Mouse (Mus musculus) bone marrow, adult 2 months (tissue): ENCODE data around the gene Fzd7. TPM values are rescaled to one million over a fixed set of nuclear protein-coding genes. Genes with fewer than 3 reads are reported as not detected.

Experiments
- H3K27ac ChIP-seq: fragments of 200-500 bp; 2 replicates; pipeline ENCODE4 v1.5.1; 2012; ENCODE audit warnings: low read depth, mild to moderate bottlenecking, control low read depth, inconsistent platforms, low read length; ENCODE audit not compliant: control insufficient read depth, poor library complexity, insufficient read depth
- H3K4me1 ChIP-seq: fragments of 200-500 bp; 2 replicates; pipeline ENCODE4 v1.6.1; 2011; ENCODE audit warnings: low read length; ENCODE audit not compliant: control insufficient read depth, insufficient read depth
- H3K4me3 ChIP-seq: fragments of 200-500 bp; replicated peaks from 2 replicates; pipeline ENCODE3; 2011; ENCODE audit warnings: mild to moderate bottlenecking, low read depth, low read length, control low read depth; ENCODE audit not compliant: control insufficient read depth
- CTCF ChIP-seq: fragments of 200-500 bp; IDR thresholded peaks from 2 replicates; pipeline ENCODE4 v1.5.1; 2011; ENCODE audit warnings: low read length, control low read depth; ENCODE audit not compliant: control insufficient read depth, insufficient read depth
- POLR2A ChIP-seq: fragments of 200-500 bp; IDR thresholded peaks from 2 replicates; pipeline ENCODE4 v1.6.1; 2011; ENCODE audit warnings: low read depth, mild to moderate bottlenecking, control low read depth, low read length, borderline replicate concordance; ENCODE audit not compliant: control insufficient read depth
- WGBS: fragments of 180-500 bp; shearing (Covaris S2); methylation state at CpG from one replicate; pipeline ENCODE4 v1.1.7; 2018; 5-methylcytosine and 5-hydroxymethylcytosine counted together
- polyA plus RNA-seq: library from polyadenylated mRNA; stranded (reverse); fragments of >200 nt; gene quantifications from 2 replicates; pipeline ENCODE4 v1.2.4, GENCODE M21; 2011; ENCODE audit warnings: low replicate concordance; ENCODE audit not compliant: missing spikeins, insufficient read depth, insufficient read length

Gene Fzd7
- polyA plus RNA-seq, 1 experiment = 3.3 TPM

- 71% methylated on average over 3 of the region's 3 CpGs for WGBS
- Histone ChIP-seq H3K4me3 (no peak overlapping the region), H3K4me1 (peaks cover under 1% of the 10 kb centered on the region; the same call in 1 of the 2 replicates), H3K27ac (no peak overlapping the region)
- TF ChIP-seq CTCF (no peak), POLR2A (no peak)
These were observed 3.3 kb upstream of the Fzd7 start for GRCm38 (mm10) chr1:59478911-59479310.

GRCm38 (mm10) chr1:59480821-59481455 lies 1.3 kb upstream of the Fzd7 start:
- Histone ChIP-seq H3K27ac (peak overlapping the region; percentile 80), H3K4me1 (peaks cover 3% of the 10 kb centered on the region; the same call in 1 of the 2 replicates), H3K4me3 (peak overlapping the region; percentile 81)
- TF ChIP-seq CTCF (no peak), POLR2A (no peak)
- 11% methylated on average over 23 of the region's 23 CpGs for WGBS

GRCm38 (mm10) chr1:59481456-59482291 lies 550 bp upstream of the Fzd7 start:
- Histone ChIP-seq H3K4me1 (peaks cover 3% of the 10 kb centered on the region; the same call in 1 of the 2 replicates), H3K27ac (peak overlapping the region; percentile 80), H3K4me3 (peak overlapping the region; percentile 81)
- TF ChIP-seq CTCF = 0 out of 2 replicates have a peak, but pooled peaks have one; percentile 5
- peak; percentile 83; the same call in 1 of the 2 replicates for TF ChIP-seq POLR2A
- under 1% methylated on average over 57 of the region's 57 CpGs for WGBS

- WGBS = 1% methylated on average over 88 of the region's 88 CpGs
- Histone ChIP-seq H3K27ac (peak overlapping the region; percentile 66; the same call in 1 of the 2 replicates), H3K4me1 (peaks cover 3% of the 10 kb centered on the region; the same call in 1 of the 2 replicates), H3K4me3 (peak overlapping the region; percentile 76)
- no peak for TF ChIP-seq POLR2A
- TF ChIP-seq CTCF = no peak
These were observed 684 bp downstream of the Fzd7 start for GRCm38 (mm10) chr1:59482696-59483520.

- WGBS = 38% methylated on average over 46 of the region's 46 CpGs
- H3K27ac ChIP-seq = no peak overlapping the region
- TF ChIP-seq CTCF (peak; percentile 55), POLR2A (0 out of 2 replicates have a peak, but pooled peaks have one; percentile 16)
- H3K4me3 ChIP-seq = peak overlapping the region; percentile 68
- H3K4me1 ChIP-seq = peaks cover 3% of the 10 kb centered on the region; the same call in 1 of the 2 replicates
These were observed 1.5 kb downstream of the Fzd7 start for GRCm38 (mm10) chr1:59483521-59484245.

GRCm38 (mm10) chr1:59484314-59484713 lies 2.1 kb downstream of the Fzd7 start:
- Histone ChIP-seq H3K27ac (no peak overlapping the region), H3K4me1 (peaks cover 3% of the 10 kb centered on the region; the same call in 1 of the 2 replicates), H3K4me3 (no peak overlapping the region)
- no peak for TF ChIP-seq POLR2A
- TF ChIP-seq CTCF = no peak
- WGBS = 83% methylated on average over 21 of the region's 21 CpGs

GRCm38 (mm10) chr1:59484791-59485785 lies 2.9 kb downstream of the Fzd7 start:
- H3K27ac ChIP-seq = no peak overlapping the region
- H3K4me1 ChIP-seq = peaks cover 3% of the 10 kb centered on the region; the same call in 1 of the 2 replicates
- 69% methylated on average over 16 of the region's 16 CpGs for WGBS
- TF ChIP-seq POLR2A (no peak), CTCF (no peak)
- no peak overlapping the region for H3K4me3 ChIP-seq
